Mouse (Mus musculus): ENCODE data around the gene Cdc14a.

Gene Cdc14a

DNA sequence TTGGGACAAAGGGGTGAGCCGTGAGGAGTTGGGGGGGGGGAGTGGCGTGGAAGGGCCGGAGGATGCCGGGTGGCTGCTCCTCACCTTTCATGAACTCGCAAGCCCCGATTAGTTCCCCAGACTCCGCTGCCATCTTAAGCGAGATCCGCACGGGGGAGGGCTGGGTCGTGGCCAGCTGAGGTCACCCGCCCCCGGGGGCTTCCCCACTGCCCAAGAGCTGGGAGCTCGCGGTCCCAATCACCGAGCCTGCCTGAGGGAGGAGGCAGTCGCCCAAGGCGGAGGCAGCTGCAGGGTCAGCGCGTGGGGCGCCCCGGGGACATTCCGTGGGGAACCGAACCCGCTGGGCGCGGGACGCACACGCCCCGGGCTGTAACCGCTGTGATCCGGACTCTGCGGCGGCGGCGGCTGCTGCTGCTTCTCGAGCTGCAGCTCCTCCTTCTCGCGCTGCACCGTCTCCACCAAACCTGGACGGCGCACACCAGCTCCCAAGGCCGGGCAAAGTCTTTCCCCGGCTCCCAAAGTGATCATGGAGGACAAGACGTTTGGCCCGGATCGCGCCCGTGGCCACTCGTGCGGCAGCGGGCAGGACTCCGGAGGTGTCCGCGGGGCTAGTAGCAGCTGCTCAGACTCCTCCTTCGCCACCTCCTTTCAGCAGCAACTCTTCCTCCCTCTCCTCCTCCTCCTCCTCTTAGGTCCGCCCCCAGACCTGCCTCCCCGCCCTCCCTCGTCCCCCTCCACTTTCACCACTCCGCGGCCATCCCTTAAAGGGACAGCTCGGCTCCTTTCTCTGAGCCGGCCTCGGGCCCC is at the start of gene Cdc14a:
Gene Cdc14a (minus strand): TSS at position 680 of the 807 bp plus-strand sequence.
- peak; percentile 66 for DNase-seq (ENCODE audit: low spot score)

DNA sequence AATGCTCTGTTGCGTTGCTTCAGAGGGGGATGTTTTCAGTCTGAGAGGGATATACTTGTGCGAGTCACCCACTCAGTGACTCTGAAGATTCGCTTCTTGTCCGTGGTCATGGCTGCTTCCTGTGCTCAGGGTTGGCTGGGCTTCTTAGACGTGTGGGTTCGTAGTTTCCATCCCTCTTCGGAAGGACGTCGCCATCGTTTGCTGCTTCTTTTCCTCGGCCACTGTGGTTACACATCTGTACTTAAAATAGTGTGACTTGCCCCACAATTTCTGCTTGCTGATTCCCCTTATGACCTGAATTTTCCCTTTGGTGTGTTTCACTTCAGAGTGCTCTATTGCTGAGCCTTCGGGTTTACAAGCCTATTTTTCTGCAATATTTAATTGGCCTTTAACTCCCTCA is 41.9 kb upstream of the Cdc14a start:
- no peak for DNase-seq (ENCODE audit: low spot score)

DNA sequence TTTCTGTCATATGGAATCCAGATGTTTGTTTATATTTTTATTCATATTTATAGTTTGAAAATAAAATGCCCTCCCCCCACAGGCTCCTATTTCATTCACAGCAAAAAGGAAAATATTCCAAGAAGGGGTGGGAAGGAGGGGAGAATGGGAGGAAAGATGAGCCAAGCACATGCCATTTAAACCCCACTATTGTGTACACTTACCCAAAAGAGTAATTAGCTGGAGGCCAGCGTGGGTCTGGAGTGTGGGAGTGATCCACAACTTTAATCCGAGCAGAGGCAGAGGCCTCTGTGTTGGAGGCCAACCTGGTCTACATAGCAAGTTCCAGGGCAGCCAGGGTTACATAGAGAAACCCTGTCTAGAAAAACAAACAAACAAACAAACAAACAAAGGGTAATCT is 40.5 kb upstream of the Cdc14a start:
- no peak for DNase-seq (ENCODE audit: low spot score)

DNA sequence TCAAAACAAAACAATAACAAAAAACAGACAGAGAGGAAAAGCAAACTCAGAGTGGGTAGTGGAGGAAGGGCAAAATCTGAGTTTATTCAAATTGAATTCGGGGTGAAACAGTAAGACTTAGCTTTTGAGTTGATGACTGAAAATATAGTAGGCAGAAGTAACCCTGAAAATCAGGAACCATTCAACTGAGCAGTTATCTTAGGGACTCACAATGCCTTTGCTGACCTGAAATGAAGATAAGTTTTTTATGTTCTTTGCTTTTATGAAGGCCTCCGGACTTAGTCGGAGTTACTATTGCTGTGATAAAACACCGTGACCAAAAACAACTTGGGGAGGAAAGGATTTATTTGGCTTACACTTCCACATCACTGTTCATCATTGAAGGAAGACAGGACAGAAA is 37.2 kb upstream of the Cdc14a start:
- DNase-seq (ENCODE audit: low spot score), result no peak

DNA sequence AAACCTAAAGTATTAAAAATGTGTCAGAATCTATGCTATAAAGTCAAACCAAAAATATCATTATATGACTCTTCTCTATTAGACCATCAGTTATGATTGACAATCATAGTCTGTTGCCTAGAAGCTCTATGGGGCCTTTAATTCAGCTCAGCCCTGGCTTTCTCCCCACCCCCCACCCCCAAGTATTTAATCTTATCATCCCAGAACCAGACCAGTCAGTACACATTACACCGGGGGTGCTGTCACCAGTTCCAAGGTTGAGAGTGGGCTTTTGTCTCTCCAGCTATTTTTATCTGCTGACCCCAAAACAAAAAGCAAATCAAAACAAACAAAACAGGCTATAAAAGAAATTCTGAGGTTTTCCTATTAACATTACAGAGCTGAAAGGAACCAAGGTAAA is 30.7 kb upstream of the Cdc14a start:
- DNase-seq (ENCODE audit: low spot score), result no peak

DNA sequence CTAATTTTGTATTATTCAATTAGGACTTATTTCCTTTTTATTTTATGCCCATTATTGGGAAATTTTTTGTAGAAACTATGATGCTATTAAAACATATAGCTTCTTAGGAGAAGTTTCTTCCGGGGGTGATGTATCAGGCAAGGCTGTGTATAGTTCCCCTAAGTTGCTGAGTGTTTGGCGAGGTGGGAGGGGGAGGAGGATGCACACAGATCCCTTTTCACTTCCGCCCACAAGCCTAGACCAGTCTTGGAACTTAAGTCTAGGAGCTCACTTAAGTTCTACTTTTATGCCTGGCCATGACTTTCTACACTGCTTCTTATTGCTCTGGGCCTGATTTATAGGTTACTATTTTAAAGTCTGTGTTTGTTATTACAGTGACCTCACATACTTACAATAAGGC is 26.9 kb upstream of the Cdc14a start:
- no peak for DNase-seq (ENCODE audit: low spot score)

DNA sequence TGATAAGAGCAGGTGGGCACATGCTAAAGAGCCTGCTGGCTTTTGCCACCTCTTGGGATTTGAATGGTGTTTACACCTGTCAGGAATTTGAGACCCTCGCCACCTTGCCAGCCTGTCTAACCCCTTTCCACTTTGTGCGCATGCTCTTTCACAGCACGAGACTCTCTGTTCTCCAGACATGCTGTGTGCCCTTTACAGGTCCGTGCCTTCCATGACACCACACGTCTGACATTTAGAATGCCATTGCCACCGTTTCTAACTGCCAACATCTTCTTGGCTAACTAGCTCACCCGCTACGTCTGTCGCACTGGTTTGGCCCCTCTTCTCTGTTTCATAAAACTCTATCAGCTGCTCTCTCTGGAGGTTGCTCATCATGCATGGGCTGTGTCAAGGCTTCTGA is 20.5 kb upstream of the Cdc14a start:
- no peak for DNase-seq (ENCODE audit: low spot score)

DNA sequence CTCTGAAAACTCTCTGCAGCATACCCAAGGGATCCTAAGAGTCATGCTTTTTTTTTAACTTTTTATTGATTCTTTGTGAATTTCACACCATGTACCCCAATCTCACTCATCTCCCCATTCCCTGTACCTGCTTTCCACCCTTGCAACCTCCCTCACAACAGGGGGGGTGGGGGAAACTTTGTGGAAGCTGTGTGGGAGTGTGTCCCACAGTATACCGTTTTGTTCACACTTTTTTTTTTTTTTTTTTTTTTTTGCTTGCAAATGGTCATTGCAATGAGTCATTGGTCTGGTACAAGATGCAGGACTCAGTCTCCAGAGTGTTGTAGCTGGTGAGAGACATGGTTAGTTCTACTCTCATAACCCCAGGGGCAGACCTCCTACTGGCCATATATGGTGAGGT is 19.0 kb upstream of the Cdc14a start:
- no peak for DNase-seq (ENCODE audit: low spot score)

DNA sequence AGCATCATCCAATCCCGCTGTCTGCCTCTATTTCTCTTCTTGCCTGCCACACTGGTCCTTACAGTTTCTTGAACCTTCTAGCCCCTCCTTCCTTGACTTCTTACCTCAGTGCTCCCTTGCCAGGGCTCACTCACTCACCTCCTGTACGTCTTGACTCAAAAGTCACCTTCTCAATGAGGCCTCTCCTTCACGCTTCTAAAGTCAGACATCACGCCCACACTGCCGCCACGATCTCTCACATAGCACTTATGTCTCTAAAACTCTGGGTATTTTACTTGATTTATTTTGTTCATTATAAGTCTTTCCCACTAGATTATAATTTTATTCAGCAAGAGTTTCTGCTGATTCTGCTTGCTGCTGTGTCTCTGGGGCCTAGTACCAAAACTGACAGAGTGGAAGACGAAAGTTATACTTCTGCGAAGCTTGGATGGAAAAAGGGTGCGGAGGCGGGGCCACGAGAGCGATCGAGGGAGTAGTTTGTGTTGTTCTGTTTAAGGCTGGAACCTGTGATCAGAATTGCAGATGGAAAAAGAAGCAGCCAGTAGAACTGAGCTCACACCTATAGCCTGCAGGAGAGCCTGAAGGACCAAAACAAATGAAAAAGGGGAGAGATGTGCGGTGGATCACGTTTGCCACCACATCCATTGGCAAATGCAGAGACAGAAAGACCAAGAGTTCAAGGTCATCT is 17.8 kb upstream of the Cdc14a start:
- no peak for DNase-seq (ENCODE audit: low spot score)

DNA sequence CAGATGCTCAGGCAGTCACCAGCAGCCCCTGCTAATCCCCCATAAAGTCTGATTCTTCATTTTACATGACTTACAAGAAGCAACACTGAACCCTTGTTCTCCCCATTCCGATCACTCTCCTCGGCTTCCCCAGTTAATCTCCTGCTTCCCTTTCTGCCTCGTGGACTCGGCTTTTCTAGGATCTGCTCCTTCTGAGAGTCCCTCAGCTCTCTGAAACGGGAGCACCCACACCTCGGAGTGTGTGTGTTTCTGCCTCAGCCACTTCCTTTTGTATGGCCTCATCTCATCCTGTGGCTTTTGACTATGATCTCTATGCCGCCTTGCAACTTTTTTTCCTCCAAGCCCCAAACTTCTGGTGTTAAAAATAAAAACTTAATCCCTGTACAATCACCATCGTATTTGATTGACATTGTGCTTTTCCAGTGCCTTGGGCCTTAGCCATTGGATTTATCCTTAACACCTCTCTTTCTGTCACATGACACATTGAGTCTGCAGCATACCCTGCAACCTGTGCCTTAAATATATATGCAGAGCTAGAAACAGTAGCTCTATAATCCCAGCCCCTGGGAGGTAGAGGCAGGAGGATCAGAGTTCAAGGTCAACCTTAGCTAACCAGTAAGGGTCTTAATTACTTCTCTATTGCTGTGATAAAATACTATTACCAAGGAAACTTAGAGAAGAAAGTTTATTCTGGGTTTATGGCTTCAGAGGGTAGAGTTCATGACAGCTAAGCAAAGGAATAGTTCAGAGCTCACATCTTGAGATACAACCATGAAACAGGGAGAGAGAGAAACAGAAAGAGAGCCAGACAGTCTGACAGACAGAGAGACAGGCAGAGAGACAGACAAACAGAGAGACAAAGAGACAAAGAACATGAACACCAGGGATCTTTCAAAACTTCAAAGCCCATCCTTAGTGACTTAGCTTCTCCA is 16.5 kb upstream of the Cdc14a start:
- no peak for DNase-seq (ENCODE audit: low spot score)

DNA sequence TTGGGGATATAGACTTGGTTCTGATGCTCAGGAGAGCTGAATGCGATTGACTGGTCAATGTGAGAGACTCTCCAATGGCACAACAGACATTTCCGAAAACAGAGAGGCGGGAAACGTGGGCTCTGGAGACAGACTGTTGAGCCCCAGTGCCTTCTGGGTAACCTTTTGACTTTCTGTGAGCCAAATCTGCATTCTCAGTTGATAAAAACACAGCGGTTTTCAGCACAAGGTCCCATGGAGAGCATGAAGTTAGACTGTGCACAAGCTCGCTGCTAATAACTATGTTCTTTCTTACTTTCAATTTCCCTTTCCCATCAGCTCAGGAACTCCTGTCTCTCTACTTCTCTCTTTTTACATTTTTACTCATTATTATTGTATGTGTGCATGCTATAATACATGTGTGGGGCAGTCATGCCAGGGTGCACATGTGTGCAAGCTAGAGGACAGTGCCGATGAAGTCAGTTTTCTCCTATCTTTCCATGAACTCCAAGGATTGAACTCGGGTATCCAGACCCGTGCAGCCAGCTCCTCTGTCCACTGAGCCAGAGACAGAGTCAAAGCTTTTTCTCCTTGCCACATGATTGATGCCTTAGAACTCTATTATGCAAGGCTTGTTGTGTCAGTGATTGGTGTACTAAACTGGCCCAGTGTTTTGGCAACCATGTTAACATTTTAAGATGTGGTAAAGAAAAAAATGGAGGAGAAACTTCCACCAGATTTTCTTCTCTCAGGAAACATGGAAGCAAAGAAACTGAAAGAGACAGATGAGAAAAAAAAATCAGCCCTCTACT is 13.2 kb upstream of the Cdc14a start:
- DNase-seq (ENCODE audit: low spot score), result no peak

DNA sequence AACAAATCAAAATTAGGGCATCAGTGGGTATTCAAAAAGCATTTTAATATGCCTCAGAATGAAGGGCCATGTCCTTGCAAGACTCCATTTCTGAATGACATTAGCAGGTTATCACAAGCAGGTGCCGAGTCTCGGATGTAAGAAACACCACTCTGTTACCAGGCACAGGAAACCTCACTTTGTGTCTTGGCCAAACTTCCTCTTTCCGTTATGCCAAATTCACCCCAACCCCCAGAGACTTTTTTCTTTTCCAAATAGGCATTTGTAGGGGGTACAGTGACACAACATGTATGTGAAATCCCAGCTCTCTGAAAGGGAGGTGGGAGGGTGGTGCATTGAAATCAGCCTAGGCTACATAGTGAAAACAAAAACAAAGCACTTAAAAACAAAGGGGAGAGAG is 12.3 kb upstream of the Cdc14a start:
- DNase-seq (ENCODE audit: low spot score), result no peak

DNA sequence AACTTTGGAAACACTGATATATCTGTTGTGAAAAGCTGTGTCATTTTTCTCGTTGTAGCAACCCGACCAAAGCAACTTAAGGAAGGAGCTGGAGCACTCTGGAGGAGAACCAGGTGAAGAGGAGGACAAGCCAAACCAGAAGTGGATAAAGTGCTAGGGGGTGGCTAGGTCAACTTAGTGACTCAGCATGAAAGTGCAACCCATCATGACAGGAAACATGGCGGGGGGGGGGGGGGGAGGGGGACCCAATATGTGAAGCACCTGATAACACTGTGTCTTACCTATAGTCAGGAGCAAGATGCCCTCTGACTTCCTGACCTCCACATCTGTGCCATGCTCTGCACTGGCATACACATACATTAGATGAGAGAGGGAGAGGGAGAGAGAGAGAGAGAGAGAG is 10.9 kb upstream of the Cdc14a start:
- no peak for DNase-seq (ENCODE audit: low spot score)

DNA sequence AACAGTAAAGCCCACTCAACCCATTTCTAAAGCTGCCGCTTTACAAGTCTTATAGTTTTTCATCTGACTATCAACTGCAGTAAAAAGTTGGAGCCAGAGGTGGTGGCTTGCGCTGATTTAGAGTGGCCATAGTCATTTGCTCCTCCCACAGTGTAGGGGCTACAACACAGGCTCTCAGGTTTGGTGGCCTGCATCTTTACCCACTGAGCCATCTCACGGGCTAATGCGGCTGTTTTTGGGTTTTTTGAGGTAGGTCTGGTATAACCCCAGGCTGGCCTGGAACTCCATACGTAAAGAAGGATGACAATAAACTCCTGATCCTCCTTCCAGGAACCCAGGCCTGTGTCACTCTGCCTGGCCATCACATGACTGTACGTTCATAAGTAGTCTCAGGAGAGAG is 2.1 kb upstream of the Cdc14a start:
- no peak for DNase-seq (ENCODE audit: low spot score)

DNA sequence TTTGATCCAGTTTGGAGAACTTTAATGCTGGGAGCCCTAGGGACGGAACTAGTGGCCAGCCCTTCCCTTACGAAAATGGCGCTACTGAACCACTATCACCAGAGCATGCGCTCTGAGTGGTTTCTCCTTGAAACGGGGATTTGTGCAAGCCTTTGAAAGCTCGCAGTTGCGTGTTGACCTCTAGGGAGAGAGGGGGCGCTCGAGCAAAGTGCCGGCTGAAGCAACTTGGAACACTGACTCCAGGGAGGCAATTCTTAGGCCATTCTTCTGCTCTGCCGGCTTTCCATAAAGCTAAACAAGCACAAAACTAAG is 1.1 kb upstream of the Cdc14a start:
- peak; percentile 74 for DNase-seq (ENCODE audit: low spot score)

DNA sequence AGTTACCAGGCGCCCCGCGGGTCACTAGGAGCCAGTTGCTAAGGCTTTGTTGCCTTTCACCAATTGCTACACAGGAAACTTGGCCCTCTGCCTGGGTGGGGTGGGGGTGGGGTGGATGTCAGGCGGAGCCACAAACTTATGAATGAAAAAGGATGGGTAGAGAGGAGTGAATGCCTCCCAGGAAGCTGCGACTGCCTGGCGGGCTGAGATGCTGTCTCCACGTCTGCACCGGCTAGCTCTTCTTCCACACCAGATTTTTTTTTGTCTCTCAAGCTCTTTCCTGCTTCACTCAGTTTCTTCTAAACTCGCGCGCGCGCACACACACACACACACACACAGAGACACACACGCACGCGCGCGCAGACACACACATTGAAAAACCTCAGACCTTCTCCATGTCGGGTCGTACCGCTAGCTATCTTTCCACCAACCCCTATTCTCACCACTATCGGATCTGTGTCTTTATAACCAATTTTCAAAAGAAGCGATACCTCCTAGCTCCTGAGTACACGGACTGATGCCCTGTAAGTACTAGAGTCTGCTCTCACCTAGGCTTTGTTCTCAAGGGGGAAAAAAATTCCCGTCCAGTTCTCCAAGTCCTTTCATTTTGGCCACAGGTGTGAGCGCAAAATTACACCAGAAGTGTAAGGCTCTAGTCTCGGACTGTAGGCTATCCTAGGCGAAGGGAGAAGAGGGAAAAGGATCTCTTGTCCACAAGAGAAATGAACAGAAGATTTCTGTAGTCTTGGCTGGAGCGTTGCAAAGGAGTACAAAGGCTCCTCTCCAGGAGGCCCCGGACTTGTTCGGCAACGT is 534 bp upstream of the Cdc14a start:
- DNase-seq (ENCODE audit: low spot score), result peak; percentile 20

DNA sequence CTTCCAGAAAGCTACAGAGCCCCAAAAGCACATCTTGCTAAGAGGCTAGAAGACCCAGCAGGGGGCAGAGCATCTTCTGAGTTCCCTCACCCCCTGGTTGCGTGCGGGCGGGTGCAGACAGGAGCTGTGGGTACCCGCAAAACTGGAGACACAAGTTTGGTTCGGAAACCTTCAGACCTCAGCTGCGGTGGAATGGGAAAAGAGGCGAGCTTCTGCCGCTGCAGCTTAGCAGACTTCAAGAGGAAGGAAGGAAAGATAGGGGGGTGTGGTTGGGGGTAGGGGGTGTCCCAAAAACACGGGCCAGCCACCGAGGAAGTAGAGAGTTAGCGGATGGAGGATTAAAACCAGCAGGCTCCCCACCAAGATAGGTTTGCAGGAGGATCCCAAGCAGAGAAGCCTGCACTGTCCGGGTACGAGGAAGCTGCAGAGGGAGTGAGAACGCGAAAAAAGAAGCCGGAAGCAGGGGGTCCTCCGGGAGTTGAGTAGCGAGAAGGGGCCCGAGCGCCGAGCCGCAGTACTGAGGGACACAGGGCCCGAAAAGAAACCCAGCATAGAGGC is 958 bp downstream of the Cdc14a start:
- DNase-seq (ENCODE audit: low spot score), result peak; percentile 38

DNA sequence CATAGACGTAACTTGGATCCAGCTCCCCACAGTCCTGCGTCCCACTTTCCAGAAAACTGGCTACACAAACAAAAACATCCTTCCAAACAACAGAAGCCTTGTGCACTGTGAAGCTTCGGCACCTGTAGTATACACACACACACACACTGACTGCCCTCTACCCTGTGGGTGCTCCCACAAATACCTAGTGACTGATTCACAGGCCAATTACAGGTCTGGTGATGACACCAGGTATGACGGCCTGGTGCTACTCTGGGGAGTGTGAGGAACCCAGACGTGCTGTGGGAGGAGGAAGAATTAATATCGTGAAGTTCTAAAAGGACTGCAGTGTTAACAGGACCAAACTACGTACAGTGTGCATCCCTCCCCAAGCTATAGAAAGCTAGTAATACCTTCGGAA is 1.8 kb downstream of the Cdc14a start:
- DNase-seq (ENCODE audit: low spot score), result no peak

DNA sequence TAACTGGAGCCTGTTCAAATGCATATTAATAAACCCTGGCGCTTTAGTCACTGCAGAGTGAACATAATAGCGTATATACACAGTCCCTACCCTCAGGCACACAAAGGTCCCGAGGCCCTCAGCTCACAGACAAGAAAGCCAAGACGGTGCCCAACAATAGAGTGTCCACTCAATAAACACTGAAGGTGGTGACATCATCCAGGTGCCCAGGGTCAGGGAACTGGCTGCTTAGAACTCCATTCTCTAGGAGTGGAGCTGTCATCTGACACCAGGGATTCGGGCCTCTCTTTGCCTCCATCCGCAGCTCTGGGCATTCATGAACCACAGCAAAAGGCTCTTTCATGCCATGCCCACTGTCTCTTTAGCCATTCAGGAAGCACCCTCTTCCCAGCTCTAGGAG is 2.7 kb downstream of the Cdc14a start:
- no peak for DNase-seq (ENCODE audit: low spot score)

DNA sequence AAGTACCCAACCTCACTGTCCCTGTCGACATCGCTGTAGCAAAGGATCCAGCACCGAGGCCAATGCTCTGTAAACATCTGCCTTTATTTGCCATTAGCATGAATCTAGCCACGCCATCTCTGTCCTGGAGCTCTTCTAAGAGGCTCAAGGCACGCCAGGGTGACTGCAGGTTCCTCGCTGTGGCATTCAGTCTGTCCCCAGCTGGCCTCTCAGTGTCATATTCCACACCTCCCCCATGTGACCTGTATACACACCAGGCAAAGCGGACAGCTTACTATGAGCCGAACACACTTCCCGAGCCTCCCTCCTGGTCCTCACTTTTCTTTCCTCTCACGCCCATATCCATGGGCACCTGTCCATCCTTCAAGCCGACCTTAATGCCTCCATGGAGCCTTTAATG is 4.0 kb downstream of the Cdc14a start:
- DNase-seq (ENCODE audit: low spot score), result no peak

DNA sequence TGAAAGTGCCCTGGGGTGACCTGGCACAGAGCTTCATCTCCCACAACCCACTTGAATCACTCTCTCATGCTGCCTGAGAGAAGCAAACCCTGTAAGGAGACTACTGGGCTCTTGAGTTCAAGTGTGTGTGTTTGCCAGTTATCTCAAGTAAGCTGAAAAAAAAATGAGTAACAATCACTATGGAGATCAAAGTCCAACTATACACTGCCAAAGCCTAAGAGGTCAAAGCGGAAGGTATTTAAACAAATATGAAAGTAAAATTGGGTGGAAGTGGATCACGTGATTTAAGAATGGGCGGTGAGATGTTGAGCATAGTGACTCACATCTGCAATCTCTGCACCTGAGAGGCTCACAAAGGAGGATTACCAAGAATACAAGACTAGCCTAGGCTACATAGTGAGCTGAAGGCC is 9.4 kb downstream of the Cdc14a start:
- DNase-seq (ENCODE audit: low spot score), result no peak
